Mouse (Mus musculus) heart, postnatal 36 days (tissue): ENCODE data around the gene Gm17026. TPM values are rescaled to one million over a fixed set of nuclear protein-coding genes. Genes with fewer than 3 reads are reported as not detected.
"Not testable (repeated sequence)": the region's sequence is repeated elsewhere in the genome, so short reads cannot be mapped to it uniquely, and the experiment has no call there.

Experiments used
- DNase-seq, 2 experiments: peaks; one replicate each; pipeline ENCODE4 v3.0.0; 2021 to 2022
- intact Hi-C: fragments of 180-260 bp; cut with DNase I; formaldehyde crosslinking; loops from one replicate; pipeline ENCODE4 v1.15.1; 2025
- microRNA-seq, 2 experiments: library from miRNA; unstranded; fragments of <30 nt; microRNA quantifications; one replicate each; pipeline ENCODE4 v1.2.0; 2021; ENCODE audit warnings: borderline number of aligned reads in 2 of 2
- total RNA-seq, 2 experiments: library from RNA; stranded (reverse); gene quantifications; 2 replicates each; pipeline ENCODE4 v1.2.3; 2021

Gene Gm17026
- not detected for total RNA-seq

- DNase-seq, intact Hi-C loops: not testable (repeated sequence)
These were observed at the start of gene Gm17026 for GRCm38 (mm10) chr14:42259948-42260347. Gene Gm17026 (minus strand): TSS chr14:42260048.

DNA sequence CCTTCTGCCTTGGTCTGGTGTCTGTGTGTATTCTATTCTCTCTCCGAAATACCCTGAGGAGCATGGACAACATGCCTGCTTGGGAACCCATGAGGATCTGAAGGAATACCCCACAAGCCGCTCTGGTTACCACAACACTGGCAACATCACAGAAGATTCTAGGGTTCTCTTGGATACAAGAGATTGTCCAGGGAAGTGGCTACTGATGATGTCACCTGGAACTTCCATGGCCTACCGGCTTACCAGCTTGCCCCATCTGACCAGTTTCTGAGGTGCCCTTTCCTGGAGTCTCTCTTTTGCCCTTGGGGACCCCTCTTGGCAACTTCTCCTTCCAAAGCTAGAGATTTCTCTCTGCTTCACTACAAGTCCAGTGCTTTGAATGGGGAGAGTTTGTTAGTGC, 37.4 kb upstream of the Gm17026 start, which contains the start of gene Gm9611:
TSS of gene Gm9611 (minus strand) at position 101 of the 400 bp plus-strand sequence.
- DNase-seq, intact Hi-C loops: not testable (repeated sequence)

DNA sequence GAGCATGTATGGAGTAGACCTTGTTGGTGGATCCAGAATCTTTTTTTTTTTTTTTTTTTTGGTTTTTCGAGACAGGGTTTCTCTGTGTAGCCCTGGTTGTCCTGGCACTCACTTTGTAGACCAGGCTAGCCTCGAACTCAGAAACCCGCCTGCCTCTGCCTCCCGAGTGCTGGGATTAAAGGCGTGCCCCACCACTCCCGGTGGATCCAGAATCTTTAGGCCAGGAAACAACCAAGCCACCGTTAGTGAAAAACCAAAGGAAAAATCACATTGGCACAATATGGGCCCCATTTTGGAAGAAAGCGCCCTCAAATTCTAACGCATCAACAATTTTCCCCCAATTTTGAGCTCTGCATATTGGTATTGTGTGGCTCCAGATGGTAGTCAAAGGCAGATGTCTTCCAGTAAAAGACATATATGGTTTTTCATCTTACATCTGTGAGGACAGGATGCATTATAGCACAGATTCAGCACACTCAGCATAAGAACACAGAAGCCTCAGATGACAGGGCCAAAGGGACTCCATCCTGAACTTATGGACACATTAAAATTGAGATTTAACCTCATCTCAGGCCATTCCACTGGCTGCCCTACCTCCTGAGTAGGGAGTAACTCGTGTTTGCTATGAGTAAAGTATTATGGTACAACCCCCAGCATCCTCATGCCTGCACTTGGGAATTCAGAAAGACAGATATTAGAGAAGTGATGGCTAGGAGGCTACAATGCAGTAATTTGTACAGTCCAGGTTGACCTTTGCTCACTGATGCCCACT, 42.9 kb downstream of the Gm17026 start:
- intact Hi-C loops: not testable (repeated sequence)
- peak; percentile 4 to 5 for DNase-seq

Small RNAs within 50 kb of the gene (microRNA-seq; reads per million reads assigned to microRNA genes)
- gene Gm25208 (0 reads per million in 2 experiments), gene Gm25892 (0 reads per million in 2 experiments)

Other genes starting within 250 kb of the Gm17026 start
- not detected for gene Gm7951, start 142.7 kb downstream of the Gm17026 start, total RNA-seq
- not detected for gene Gm17027, start 97.4 kb downstream of the Gm17026 start, total RNA-seq
- gene Gm3573, start 69.3 kb downstream of the Gm17026 start, total RNA-seq: not detected
- not detected for gene Gm9611, start 37.3 kb upstream of the Gm17026 start, total RNA-seq
- gene Gm7995, start 50.2 kb upstream of the Gm17026 start, total RNA-seq: not detected
- not detected for gene Gm8005, start 179.6 kb upstream of the Gm17026 start, total RNA-seq
- gene Gm8011, start 203.8 kb upstream of the Gm17026 start, total RNA-seq: not detected
- gene Gm8020, start 242.3 kb upstream of the Gm17026 start, total RNA-seq: not detected